ENCODE assay signal across 8 mouse cellular contexts in genomic region chr10:44458534-44459315, GRCm38 (mm10).
A peak's percentile ranks its signal among the peaks of the same experiment; 100 is the strongest.
DNase-seq lines count a peak whose midpoint lies in the region; ATAC-seq and TF ChIP-seq lines count a peak whose summit lies in the region.

No protein-coding gene starts in this region.

- no peak overlapping the region; the same call in 1 of the 2 replicates for H3K27ac ChIP-seq in embryonic facial prominence, embryonic 11.5 days (replicated peaks; ENCODE audit: low read depth, low read length)
- peak overlapping the region; percentile 77 for H3K27ac ChIP-seq in heart, adult 2 months
- no peak overlapping the region; the same call in 1 of the 2 replicates for H3K27ac ChIP-seq in kidney, adult 2 months (ENCODE audit: insufficient read depth, low read depth, low read length)
- peak overlapping the region; percentile 23; the same call in 1 of the 2 replicates for H3K27ac ChIP-seq in liver, embryonic 11.5 days (ENCODE audit: low read depth, low read length)

- under 1% methylated on average over 54 of the region's 54 CpGs for WGBS in embryonic facial prominence, embryonic 11.5 days
- 1% methylated on average over 54 of the region's 54 CpGs for WGBS in heart, adult 2 months
- WGBS in kidney, adult 2 months = under 1% methylated on average over 54 of the region's 54 CpGs
- whole genome bisulfite sequencing in liver, embryonic 11.5 days = under 1% methylated on average over 54 of the region's 54 CpGs

- H3K9ac ChIP-seq in embryonic facial prominence, embryonic 11.5 days (replicated peaks; ENCODE audit: low read length) = peak overlapping the region; percentile 56
- peak overlapping the region; percentile 30 for H3K9ac ChIP-seq in heart, adult 2 months (ENCODE audit: low read depth, low read length)
- H3K9ac ChIP-seq in liver, embryonic 11.5 days (ENCODE audit: low read depth, low read length) = peak overlapping the region; percentile 59

- H3K36me3 ChIP-seq in embryonic facial prominence, embryonic 11.5 days (replicated peaks; ENCODE audit: control insufficient read depth, insufficient read depth, low read depth, low read length) = no peaks in the 10 kb centered on the region
- no peaks in the 10 kb centered on the region for H3K36me3 ChIP-seq in heart, adult 2 months (ENCODE audit: control insufficient read depth, insufficient read depth, low read length)
- H3K36me3 ChIP-seq in kidney, adult 2 months (ENCODE audit: control insufficient read depth, insufficient read depth, low read length) = no peaks in the 10 kb centered on the region
- H3K36me3 ChIP-seq in liver, embryonic 11.5 days (ENCODE audit: control insufficient read depth, insufficient read depth, low read length) = no peaks in the 10 kb centered on the region
- H3K36me3 ChIP-seq in myocyte (ENCODE audit: control insufficient read depth, insufficient read depth) = no peaks in the 10 kb centered on the region

- TF ChIP-seq POLR2A in heart, adult 2 months (IDR thresholded peaks at IDR 0.05; ENCODE audit: insufficient read depth, low read depth, low read length) = peak; percentile 45; the same call in 1 of the 2 replicates
- no peak for TF ChIP-seq POLR2A in kidney, adult 2 months (IDR thresholded peaks at IDR 0.05; ENCODE audit: low read depth, low read length)
- no peak for TF ChIP-seq POLR2A in myocyte (IDR thresholded peaks at IDR 0.05; ENCODE audit: insufficient read length, low read depth)

- 0 out of 2 replicates have a peak, but pooled peaks have one; percentile 16 for TF ChIP-seq EP300 in heart, adult 2 months (IDR thresholded peaks at IDR 0.05; ENCODE audit: insufficient read depth, low read depth, low read length)

- H3K9me3 ChIP-seq in embryonic facial prominence, embryonic 11.5 days (replicated peaks; ENCODE audit: control insufficient read depth, low read length) = no peaks in the 10 kb centered on the region
- H3K9me3 ChIP-seq in liver, embryonic 11.5 days (ENCODE audit: control insufficient read depth, low read length) = no peaks in the 10 kb centered on the region

- H3K79me2 ChIP-seq in heart, adult 2 months (replicated peaks; ENCODE audit: control insufficient read depth, insufficient read depth, low read length) = no peaks in the 10 kb centered on the region
- no peaks in the 10 kb centered on the region for H3K79me2 ChIP-seq in myocyte (ENCODE audit: control insufficient read depth, insufficient read depth)

- ATAC-seq in embryonic facial prominence, embryonic 11.5 days (replicated peaks; ENCODE audit: insufficient number of reproducible peaks, low FRiP score, low TSS enrichment, low read depth) = peak; percentile 78
- peak; percentile 93 for ATAC-seq in liver, embryonic 11.5 days (replicated peaks; ENCODE audit: low FRiP score)

- peak; percentile 46 to 58 for DNase-seq in urinary bladder, adult 18-20 months (ENCODE audit: low spot score in 2 of 2)
- no peak for DNase-seq in urinary bladder, postnatal 10 days (ENCODE audit: low spot score)
- DNase-seq in embryonic facial prominence, embryonic 11.5 days (ENCODE audit: low spot score) = peak; percentile 67
- peak; percentile 74 to 82 for DNase-seq in heart, adult 2 months
- DNase-seq in kidney, adult 2 months = peak; percentile 73
- peak; percentile 83 for DNase-seq in liver, embryonic 11.5 days (ENCODE audit: low spot score)
- DNase-seq in spleen, postnatal 4 days (ENCODE audit: low spot score in 2 of 2) = peak; percentile 70 to 83

- peak; percentile 62 for TF ChIP-seq CTCF in heart, adult 2 months (IDR thresholded peaks at IDR 0.05)
- peak; percentile 47 for TF ChIP-seq CTCF in kidney, adult 2 months (conservative IDR thresholded peaks at IDR 0.05; ENCODE audit: insufficient read depth, insufficient read length, low read depth, low read length)

- peaks cover 11% of the 10 kb centered on the region for H3K27me3 ChIP-seq in embryonic facial prominence, embryonic 11.5 days (ENCODE audit: control insufficient read depth, insufficient read depth, low read length)
- peaks cover 1% of the 10 kb centered on the region; the same call in 1 of the 2 replicates for H3K27me3 ChIP-seq in heart, adult 2 months (ENCODE audit: control insufficient read depth, insufficient read depth, low read length)
- peaks cover 8% of the 10 kb centered on the region for H3K27me3 ChIP-seq in kidney, adult 2 months (replicated peaks; ENCODE audit: control insufficient read depth, insufficient read depth, low read length)
- peaks cover 18% of the 10 kb centered on the region for H3K27me3 ChIP-seq in liver, embryonic 11.5 days (replicated peaks; ENCODE audit: control insufficient read depth, insufficient read depth, low read length)
- no peaks in the 10 kb centered on the region for H3K27me3 ChIP-seq in myocyte (ENCODE audit: control insufficient read depth, insufficient read depth, insufficient read length)

- peak overlapping the region; percentile 53 for H3K4me3 ChIP-seq in embryonic facial prominence, embryonic 11.5 days (ENCODE audit: low read depth, low read length)
- peak overlapping the region; percentile 68 for H3K4me3 ChIP-seq in heart, adult 2 months
- peak overlapping the region; percentile 72 for H3K4me3 ChIP-seq in kidney, adult 2 months (ENCODE audit: insufficient read depth, low read depth, low read length)
- H3K4me3 ChIP-seq in liver, embryonic 11.5 days (ENCODE audit: low read depth, low read length) = peak overlapping the region; percentile 66
- peak overlapping the region; percentile 24 for H3K4me3 ChIP-seq in myocyte

- H3ac ChIP-seq in myocyte (ENCODE audit: control insufficient read depth, insufficient read length) = no peak overlapping the region

- peak overlapping the region; percentile 95 for H3K4me2 ChIP-seq in embryonic facial prominence, embryonic 11.5 days (ENCODE audit: low read depth, low read length)
- peak overlapping the region; percentile 88 for H3K4me2 ChIP-seq in liver, embryonic 11.5 days
- H3K4me2 ChIP-seq in myocyte (ENCODE audit: low read depth) = peak overlapping the region; percentile 89

- intact Hi-C loops in heart, adult 2 months (cut with DNase I) = loop anchor here (1.0 to 10.0 kb wide), 4 partner anchors 71 to 540 kb away; no protein-coding TSS in a partner anchor

- H3K4me1 ChIP-seq in embryonic facial prominence, embryonic 11.5 days (ENCODE audit: control insufficient read depth, insufficient read depth, low read length) = no peaks in the 10 kb centered on the region
- no peaks in the 10 kb centered on the region; the same call in 1 of the 2 replicates for H3K4me1 ChIP-seq in heart, adult 2 months (ENCODE audit: control insufficient read depth, insufficient read depth, low read length)
- H3K4me1 ChIP-seq in kidney, adult 2 months (ENCODE audit: control insufficient read depth, insufficient read depth, low read length) = no peaks in the 10 kb centered on the region; the same call in 1 of the 2 replicates
- peaks cover 11% of the 10 kb centered on the region for H3K4me1 ChIP-seq in liver, embryonic 11.5 days (replicated peaks; ENCODE audit: control insufficient read depth, insufficient read depth, low read length)

TF ChIP-seq in myocyte, 11 proteins besides CTCF, POLR2A, EP300 and RAD21:
- peak in 2 of 3 experiments; percentile 30 to 63 for TF ChIP-seq MYOD1 (IDR thresholded peaks at IDR 0.05; ENCODE audit: control insufficient read depth in 1 of 3, insufficient read length in 2 of 3, low read depth in 2 of 3)
- no peak for TF ChIP-seq REST (IDR thresholded peaks at IDR 0.05; ENCODE audit: insufficient read depth, insufficient read length)
- peak in 2 of 3 experiments; percentile 7 to 67 for TF ChIP-seq MYOG (IDR thresholded peaks at IDR 0.05; ENCODE audit: control insufficient read depth in 1 of 3, insufficient read depth in 1 of 3, insufficient read length in 2 of 3, low read depth in 2 of 3)

Comparison
In these comparisons a context has a peak if more than half of its experiments do, and no peak if none do; other contexts are left out.
1. H3K27ac ChIP-seq: peak in heart, adult 2 months (single experiment) and liver, embryonic 11.5 days (single experiment); none in embryonic facial prominence, embryonic 11.5 days (single experiment) and kidney, adult 2 months (single experiment).
2. Peak in every context shown above with its lines, with median percentiles within 50 percentile points of each other: H3K4me2 ChIP-seq, H3K4me3 ChIP-seq and H3K9ac ChIP-seq.